Mouse (Mus musculus) heart, embryonic 14.5 days (tissue): ENCODE data around the gene Stxbp2. TPM values are rescaled to one million over a fixed set of nuclear protein-coding genes. Genes with fewer than 3 reads are reported as not detected.

Source experiments
- ATAC-seq: fragments of 200-750 bp; cut with Nextera tagmentation; 2 replicates; pipeline ENCODE4 v1.8.0; 2017; ENCODE audit warnings: low read depth, moderate TSS enrichment; ENCODE audit not compliant: insufficient number of reproducible peaks, insufficient read depth, low FRiP score
- H3K27ac ChIP-seq, 2 experiments: fragments of 200-500 bp in 1 of 2; fragments of 300-500 bp in 1 of 2; sonication (generic) in 1 of 2; replicated peaks in 1 of 2; 2 replicates each; pipeline ENCODE4 v1.5.1; 2012 to 2014; ENCODE audit warnings: low read depth in 2 of 2, low read length in 2 of 2, control low read depth in 1 of 2, mild to moderate bottlenecking in 1 of 2, mixed read lengths in 1 of 2; ENCODE audit not compliant: control insufficient read depth in 1 of 2, insufficient read depth in 1 of 2
- H3K27me3 ChIP-seq: fragments of 300-500 bp; sonication (generic); 2 replicates; pipeline ENCODE4 v1.6.1; 2014; ENCODE audit warnings: mild to moderate bottlenecking, low read length, control low read depth; ENCODE audit not compliant: control insufficient read depth, insufficient read depth
- H3K36me3 ChIP-seq: fragments of 300-500 bp; sonication (generic); 2 replicates; pipeline ENCODE4 v1.6.1; 2014; ENCODE audit warnings: mild to moderate bottlenecking, control low read depth, low read length, mixed read lengths; ENCODE audit not compliant: control insufficient read depth, insufficient read depth
- H3K4me1 ChIP-seq, 2 experiments: fragments of 200-500 bp in 1 of 2; fragments of 300-500 bp in 1 of 2; sonication (generic) in 1 of 2; 2 replicates each; pipeline ENCODE4 v1.6.1; 2012 to 2014; ENCODE audit warnings: low read length in 2 of 2, control low read depth in 1 of 2, mixed read lengths in 1 of 2; ENCODE audit not compliant: control insufficient read depth in 2 of 2, insufficient read depth in 2 of 2
- H3K4me2 ChIP-seq: fragments of 300-500 bp; sonication (generic); 2 replicates; pipeline ENCODE4 v1.6.1; 2014; ENCODE audit warnings: mild to moderate bottlenecking, low read length
- H3K4me3 ChIP-seq, 2 experiments: fragments of 200-500 bp in 1 of 2; fragments of 300-500 bp in 1 of 2; sonication (generic) in 1 of 2; 2 replicates each; pipeline ENCODE4 v1.5.1; 2012 to 2014; ENCODE audit warnings: low read length in 2 of 2, mild to moderate bottlenecking in 2 of 2, control low read depth in 1 of 2, low read depth in 1 of 2, moderate library complexity in 1 of 2; ENCODE audit not compliant: control insufficient read depth in 1 of 2, insufficient read depth in 1 of 2
- H3K9ac ChIP-seq: fragments of 300-500 bp; sonication (generic); 2 replicates; pipeline ENCODE4 v1.6.1; 2014; ENCODE audit warnings: mild to moderate bottlenecking, low read length
- H3K9me3 ChIP-seq: fragments of 300-500 bp; sonication (generic); 2 replicates; pipeline ENCODE4 v1.6.1; 2016; ENCODE audit warnings: low read length, control low read depth; ENCODE audit not compliant: control insufficient read depth
- WGBS: fragments of 180-500 bp; shearing (Covaris S2); extraction: QIAGEN DNeasy Blood & Tissue Kit; methylation state at CpG from one replicate; pipeline ENCODE4 v1.1.7; 2014; 5-methylcytosine and 5-hydroxymethylcytosine counted together
- polyA plus RNA-seq: library from polyadenylated mRNA; unstranded; fragments of >200 nt; fragmentation: Nextera tagmentation; extraction: Ambion mirVana; gene quantifications from 2 replicates; pipeline ENCODE4 v1.2.1, GENCODE M21; 2014

Stxbp2 gene
- polyA plus RNA-seq, 1 experiment from 2014 or later, result 39.0 TPM

DNA sequence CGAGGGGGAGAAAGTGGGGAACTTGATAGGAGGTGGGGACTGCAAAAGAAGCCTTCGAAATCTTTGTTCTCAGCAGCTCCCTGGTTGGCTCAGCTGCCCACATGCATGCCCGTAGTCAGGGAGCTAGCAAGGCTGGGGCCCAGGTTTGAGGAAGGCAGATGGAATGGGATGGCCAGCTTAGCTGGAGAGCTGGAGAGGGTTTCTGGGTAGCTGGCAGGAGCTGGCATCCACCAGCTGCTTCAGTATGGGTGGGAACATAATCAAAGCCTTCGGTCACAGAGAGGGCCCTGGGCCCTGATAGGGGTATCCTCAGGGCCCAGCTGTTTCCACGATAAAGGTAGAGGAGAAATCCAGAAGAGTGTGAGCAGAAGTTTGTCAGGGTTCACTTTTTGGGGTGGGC is 51.7 kb downstream of the Stxbp2 start:
- Histone ChIP-seq H3K27me3 (no peaks in the 10 kb centered on the region), H3K4me1 (peaks cover under 1 to 7% of the 10 kb centered on the region in 2 experiments; a peak in 3 of 4 replicates), H3K9me3 (no peaks in the 10 kb centered on the region), H3K4me2 (no peak overlapping the region), H3K9ac (no peak overlapping the region), H3K4me3 (no peak overlapping the region), H3K36me3 (peaks cover 33% of the 10 kb centered on the region), H3K27ac (no peak overlapping the region)
- no peak for ATAC-seq
- 86% methylated on average over 5 of the region's 5 CpGs for WGBS

DNA sequence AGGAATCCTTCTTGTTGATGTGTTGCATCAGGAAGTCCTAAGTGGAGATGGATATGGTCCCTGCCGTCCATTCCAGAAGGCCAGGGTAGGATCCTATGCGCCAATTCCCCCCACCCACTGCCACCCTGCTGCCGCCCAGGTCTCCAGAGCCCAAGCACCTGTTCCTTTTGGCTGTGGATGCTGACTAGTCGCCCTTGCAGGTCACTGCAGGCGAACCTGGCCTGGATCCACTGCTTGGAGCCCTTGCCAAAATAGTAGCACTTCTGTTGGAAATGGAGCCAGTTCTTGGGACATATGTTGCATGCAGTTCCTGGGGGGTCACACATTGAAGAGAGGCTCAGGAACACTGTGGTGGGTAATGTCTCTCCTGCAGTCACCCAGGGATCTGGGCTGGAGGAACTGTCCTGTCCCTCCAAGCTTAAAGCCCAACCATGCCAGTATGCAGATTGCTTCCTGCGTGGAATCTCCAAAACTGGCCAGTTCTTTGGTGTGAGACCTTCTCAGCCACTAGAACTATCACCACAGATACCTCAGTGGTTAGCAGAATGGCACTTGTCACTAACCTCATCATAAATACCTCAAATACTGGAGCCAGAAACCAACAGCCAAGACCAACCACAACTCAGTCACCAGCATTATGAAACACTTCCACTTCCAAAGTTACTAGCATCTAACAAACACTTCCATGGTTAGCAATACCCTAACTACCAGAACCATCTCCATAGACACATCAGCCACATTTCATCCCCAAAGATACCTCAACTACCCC is 52.8 kb downstream of the Stxbp2 start:
- Histone ChIP-seq H3K36me3 (peaks cover 32% of the 10 kb centered on the region), H3K4me3 (no peak overlapping the region), H3K4me2 (no peak overlapping the region), H3K27me3 (no peaks in the 10 kb centered on the region), H3K9me3 (no peaks in the 10 kb centered on the region), H3K9ac (no peak overlapping the region), H3K4me1 (no peaks in the 10 kb centered on the region), H3K27ac (no peak overlapping the region)
- no peak for ATAC-seq
- WGBS, result 70% methylated on average over 6 of the region's 6 CpGs

DNA sequence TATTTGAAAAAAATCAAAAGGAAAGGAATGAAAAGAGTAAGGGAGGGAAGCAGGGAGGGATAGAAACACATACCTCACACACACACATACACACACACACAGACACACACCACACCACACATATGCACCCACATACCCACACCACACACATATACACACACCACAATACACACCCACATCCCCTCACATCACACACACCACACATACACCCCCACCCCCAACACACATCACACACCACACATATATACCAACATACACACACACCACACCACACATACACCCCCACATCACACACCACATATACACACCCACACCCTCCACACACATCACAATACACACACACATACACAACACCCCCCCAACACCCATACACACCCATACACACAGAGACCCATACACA is 53.8 kb downstream of the Stxbp2 start:
- H3K27me3 ChIP-seq, result no peaks in the 10 kb centered on the region
- peaks cover 23% of the 10 kb centered on the region for H3K36me3 ChIP-seq
- no peak overlapping the region for H3K4me2 ChIP-seq
- H3K9ac ChIP-seq, result no peak overlapping the region
- H3K9me3 ChIP-seq, result no peaks in the 10 kb centered on the region
- ATAC-seq, result no peak
- no peak overlapping the region for H3K27ac ChIP-seq
- H3K4me3 ChIP-seq, result no peak overlapping the region
- no peaks in the 10 kb centered on the region for H3K4me1 ChIP-seq

DNA sequence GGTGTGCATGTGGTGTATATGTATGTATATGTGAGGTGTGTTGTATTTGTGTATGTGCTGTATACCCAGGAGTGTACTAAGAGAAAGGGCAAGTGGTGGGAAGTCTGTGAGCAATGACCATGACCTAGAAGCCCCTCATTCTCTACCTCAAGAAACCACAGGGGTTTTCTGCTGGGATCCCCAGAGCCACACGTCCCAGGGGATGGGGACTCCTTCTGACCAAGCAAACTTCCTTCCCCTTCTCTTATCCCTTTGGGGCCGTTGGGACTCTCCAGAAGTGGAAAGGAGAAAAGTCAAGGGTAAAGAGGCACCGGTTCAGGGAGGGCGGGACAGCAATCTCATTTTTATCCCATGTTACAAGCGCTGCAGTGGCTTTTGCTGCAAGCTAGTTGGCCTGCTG is 54.7 kb downstream of the Stxbp2 start:
- no peaks in the 10 kb centered on the region for H3K9me3 ChIP-seq
- no peak overlapping the region for H3K4me3 ChIP-seq
- no peak for ATAC-seq
- no peak overlapping the region for H3K9ac ChIP-seq
- H3K27ac ChIP-seq, result no peak overlapping the region
- no peak overlapping the region for H3K4me2 ChIP-seq
- WGBS, result 59% methylated on average over 5 of the region's 5 CpGs
- H3K36me3 ChIP-seq, result peaks cover 14% of the 10 kb centered on the region
- H3K27me3 ChIP-seq, result no peaks in the 10 kb centered on the region
- no peaks in the 10 kb centered on the region for H3K4me1 ChIP-seq

DNA sequence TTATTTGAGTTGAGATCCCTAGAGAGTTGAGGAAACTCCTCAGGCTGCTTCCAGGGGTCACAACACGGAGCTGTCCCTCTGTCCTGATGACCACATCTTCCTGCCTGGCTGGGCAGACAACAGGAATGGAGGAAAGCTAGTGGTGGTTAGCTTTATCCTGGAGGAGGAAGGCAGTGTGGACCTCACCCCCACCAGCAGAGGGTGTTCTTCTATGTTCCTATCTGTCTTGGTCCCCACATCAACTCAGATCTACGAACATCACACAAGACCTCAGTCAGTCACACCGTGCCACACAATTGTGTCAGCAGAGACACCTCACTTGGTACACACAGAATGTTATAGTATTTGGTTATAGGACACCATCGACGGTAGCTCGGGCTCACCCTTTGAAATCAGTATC is 56.8 kb downstream of the Stxbp2 start:
- H3K27ac ChIP-seq, result no peak overlapping the region
- no peak for ATAC-seq
- 71% methylated on average over 6 of the region's 6 CpGs for WGBS

DNA sequence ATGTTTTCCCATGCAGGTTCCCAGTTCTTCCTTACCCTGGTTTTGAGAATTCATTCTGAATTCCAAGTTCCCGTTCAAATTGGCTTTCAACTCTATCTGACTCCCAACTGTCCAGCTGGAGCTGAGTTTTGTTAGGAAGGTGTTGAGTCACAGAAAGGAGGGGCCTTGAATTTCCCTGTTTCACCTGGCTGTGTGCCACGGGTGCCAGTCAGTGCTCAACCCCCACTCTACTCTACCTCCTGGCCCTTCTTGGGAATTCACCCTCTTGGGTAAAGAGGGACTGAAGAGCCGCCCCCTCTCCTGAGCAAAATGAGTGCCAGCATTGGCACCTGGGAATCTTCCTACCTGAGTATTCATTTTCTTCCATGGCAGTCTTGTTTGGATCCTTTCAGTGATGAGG is 60.0 kb downstream of the Stxbp2 start:
- no peak overlapping the region for H3K4me2 ChIP-seq
- no peak overlapping the region for H3K9ac ChIP-seq
- no peaks in the 10 kb centered on the region for H3K4me1 ChIP-seq
- H3K27me3 ChIP-seq, result no peaks in the 10 kb centered on the region
- H3K4me3 ChIP-seq, result no peak overlapping the region
- ATAC-seq, result no peak
- 61% methylated on average over 3 of the region's 3 CpGs for WGBS
- H3K9me3 ChIP-seq, result no peaks in the 10 kb centered on the region
- no peaks in the 10 kb centered on the region for H3K36me3 ChIP-seq
- H3K27ac ChIP-seq, result no peak overlapping the region

More for the DNA sequence above, 56.8 kb downstream of the Stxbp2 start:
- Histone ChIP-seq H3K4me1 (no peaks in the 10 kb centered on the region), H3K4me3 (no peak overlapping the region), H3K27me3 (no peaks in the 10 kb centered on the region), H3K4me2 (no peak overlapping the region), H3K9ac (no peak overlapping the region), H3K9me3 (no peaks in the 10 kb centered on the region), H3K36me3 (no peaks in the 10 kb centered on the region)

Other genes starting within 250 kb of the Stxbp2 start
- gene Arhgef18, start 237.9 kb upstream of the Stxbp2 start, polyA plus RNA-seq, result 4.6 and 6.0 TPM in 2 replicates
- gene Pex11g, start 163.3 kb upstream of the Stxbp2 start, polyA plus RNA-seq, result 5.0 and 5.4 TPM in 2 replicates
- gene Tex45, start 160.1 kb upstream of the Stxbp2 start, polyA plus RNA-seq, result not detected in 2 replicates
- 11.5 and 17.4 TPM in 2 replicates for gene Zfp358, start 137.8 kb upstream of the Stxbp2 start, polyA plus RNA-seq
- gene Mcoln1, start 130.5 kb upstream of the Stxbp2 start, polyA plus RNA-seq, result 36.0 and 38.0 TPM in 2 replicates
- gene Pnpla6, start 115.6 kb upstream of the Stxbp2 start, polyA plus RNA-seq, result 11.1 and 15.8 TPM in 2 replicates
- gene C330021F23Rik, start 63.0 kb upstream of the Stxbp2 start, polyA plus RNA-seq, result 5.1 and 8.5 TPM in 2 replicates
- 1.6 and 2.9 TPM in 2 replicates for gene Camsap3, start 43.7 kb upstream of the Stxbp2 start, polyA plus RNA-seq
- 29.0 and 30.9 TPM in 2 replicates for gene Xab2, start 9.6 kb upstream of the Stxbp2 start, polyA plus RNA-seq
- gene Pet100, start 9.4 kb upstream of the Stxbp2 start, polyA plus RNA-seq, result 113 and 114 TPM in 2 replicates
- not detected in 2 replicates for gene Pcp2, start 5.4 kb upstream of the Stxbp2 start, polyA plus RNA-seq
- gene Retn, start 24.8 kb downstream of the Stxbp2 start, polyA plus RNA-seq, result not detected in 2 replicates
- 0.18 and 0.22 TPM in 2 replicates for gene Mcemp1, start 34.8 kb downstream of the Stxbp2 start, polyA plus RNA-seq
- gene Fcor, start 41.4 kb downstream of the Stxbp2 start, polyA plus RNA-seq, result 8.1 and 10.0 TPM in 2 replicates
- 27.6 and 28.4 TPM in 2 replicates for gene Trappc5, start 45.3 kb downstream of the Stxbp2 start, polyA plus RNA-seq
- gene Fcer2a, start 63.2 kb downstream of the Stxbp2 start, polyA plus RNA-seq, result not detected in 2 replicates
- gene Clec4g, start 89.7 kb downstream of the Stxbp2 start, polyA plus RNA-seq, result 4.3 and 6.0 TPM in 2 replicates
- not detected in 2 replicates for gene Cd209a, start 118.0 kb downstream of the Stxbp2 start, polyA plus RNA-seq
- not detected in 2 replicates for gene Cd209e, start 223.4 kb downstream of the Stxbp2 start, polyA plus RNA-seq
- not detected in 2 replicates for gene Cd209d, start 247.6 kb downstream of the Stxbp2 start, polyA plus RNA-seq